Mouse (Mus musculus): ENCODE results near the gene 2610507B11Rik.

- TF ChIP-seq POLR2A (IDR thresholded peaks at IDR 0.05; ENCODE audit: control insufficient read depth, extremely low read depth, insufficient read depth, low read length, poor library complexity) = no peak
- no peak for TF ChIP-seq CTCF (IDR thresholded peaks at IDR 0.05; ENCODE audit: borderline replicate concordance, control insufficient read depth, extremely low read depth, insufficient read depth, low read length, poor library complexity)
These were observed 75.5 kb downstream of the 2610507B11Rik start for GRCm38 (mm10) chr11:78337040-78337439.
